Mouse (Mus musculus): ENCODE measurements around the gene Spns3. TPM values are rescaled to one million over a fixed set of nuclear protein-coding genes. Genes with fewer than 3 reads are reported as not detected.

Spns3 gene
- total RNA-seq (2021) = under 1 TPM; 0.25 to 0.27 TPM
- long read RNA-seq = 0 reads

DNA sequence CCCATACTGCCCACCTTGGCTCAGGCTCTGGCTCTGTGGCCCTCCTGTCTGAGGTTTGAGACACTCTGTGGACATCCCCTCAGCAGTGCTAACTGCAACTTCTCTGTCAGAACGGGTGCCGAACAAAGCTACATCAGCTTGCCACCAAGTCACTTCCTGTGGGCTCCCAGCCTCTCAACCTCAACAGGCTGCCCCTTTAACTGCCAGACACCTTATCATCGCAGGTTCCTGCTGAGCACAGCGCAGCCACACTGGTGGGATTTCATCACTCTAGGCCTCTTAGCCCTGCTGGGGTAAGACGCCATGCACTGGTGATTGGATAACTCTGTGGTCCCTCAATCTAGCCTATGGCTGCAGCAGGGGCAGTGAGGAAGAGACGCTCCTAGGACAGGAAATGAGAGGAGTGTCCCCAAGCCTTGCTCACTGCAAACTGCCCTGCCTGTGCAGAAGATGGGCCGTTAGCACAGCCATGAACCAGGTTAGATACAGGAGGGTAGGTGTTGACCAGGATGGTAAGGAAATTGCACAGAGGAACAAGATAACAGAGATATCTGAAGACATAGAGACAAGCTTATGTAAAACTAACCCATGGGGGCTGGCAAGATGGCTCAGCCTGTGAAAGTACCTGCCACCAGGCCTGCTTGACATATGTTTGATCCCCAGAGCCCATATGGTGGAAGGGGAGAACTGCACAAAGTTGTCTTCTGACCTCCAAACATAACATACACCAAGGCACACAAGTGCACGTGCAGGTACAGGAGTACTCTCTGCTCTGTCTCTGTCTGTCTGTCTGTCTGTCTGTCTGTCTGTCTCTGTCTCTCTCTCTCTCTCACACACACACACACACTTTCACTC lies at the start of gene Spns3:
TSS of gene Spns3 (minus strand) at position 373 of the 855 bp plus-strand sequence.
- DNase-seq (ENCODE audit: low spot score in 2 of 2) = no peak

DNA sequence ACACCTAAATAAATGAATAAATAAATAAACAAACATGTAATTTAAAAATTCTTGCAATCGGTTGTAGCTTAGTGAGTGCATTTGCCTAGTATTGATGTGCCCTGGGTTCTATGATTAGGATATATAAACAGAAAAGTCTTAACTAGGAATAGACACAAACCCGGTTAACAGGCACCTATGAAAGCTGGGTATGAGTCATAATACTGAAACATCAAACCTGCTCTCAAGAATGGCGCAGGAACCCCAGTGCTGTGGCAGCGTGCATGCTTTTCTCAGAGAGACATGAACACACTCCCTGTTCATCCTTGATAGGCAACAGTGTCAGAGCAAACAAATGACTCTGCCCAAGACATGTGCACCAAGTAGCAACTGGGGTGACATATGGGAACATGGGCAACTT lies 47.5 kb upstream of the Spns3 start:
- no peak for DNase-seq (ENCODE audit: low spot score in 2 of 2)

DNA sequence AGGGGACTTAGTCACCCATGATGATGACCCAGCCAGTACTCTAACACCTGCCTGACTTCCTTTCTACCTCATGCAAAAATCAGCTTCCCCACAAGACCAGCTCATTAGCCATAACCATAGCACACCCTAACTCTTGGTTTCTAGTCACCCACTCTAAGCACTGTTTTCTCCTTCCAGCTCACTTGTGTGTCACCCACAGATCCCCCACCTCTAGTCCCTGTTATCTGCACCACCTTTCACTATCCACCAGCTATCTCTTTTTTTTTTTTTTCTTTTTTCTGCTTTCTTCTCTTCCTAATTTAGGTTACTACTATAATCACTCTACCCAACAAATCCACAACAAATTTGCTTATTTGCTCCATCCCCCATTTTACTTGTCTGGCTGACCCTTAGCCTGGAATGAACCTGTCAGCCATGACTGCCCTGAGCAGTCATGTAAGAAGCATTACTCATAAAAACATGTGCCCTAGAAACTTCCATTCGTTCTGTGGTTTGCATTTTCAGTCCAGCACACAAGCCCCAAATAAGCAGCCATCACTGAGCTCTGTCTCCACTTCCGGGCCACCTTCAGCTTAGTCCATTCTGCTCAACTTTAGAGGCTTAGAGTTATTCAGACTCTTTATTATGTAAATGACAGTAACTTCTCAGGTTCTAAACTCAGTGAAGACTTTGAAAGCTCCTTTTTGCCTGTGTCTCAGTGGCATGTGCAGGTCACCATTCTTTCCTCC lies 44.9 kb upstream of the Spns3 start:
- DNase-seq (ENCODE audit: low spot score in 2 of 2) = no peak

DNA sequence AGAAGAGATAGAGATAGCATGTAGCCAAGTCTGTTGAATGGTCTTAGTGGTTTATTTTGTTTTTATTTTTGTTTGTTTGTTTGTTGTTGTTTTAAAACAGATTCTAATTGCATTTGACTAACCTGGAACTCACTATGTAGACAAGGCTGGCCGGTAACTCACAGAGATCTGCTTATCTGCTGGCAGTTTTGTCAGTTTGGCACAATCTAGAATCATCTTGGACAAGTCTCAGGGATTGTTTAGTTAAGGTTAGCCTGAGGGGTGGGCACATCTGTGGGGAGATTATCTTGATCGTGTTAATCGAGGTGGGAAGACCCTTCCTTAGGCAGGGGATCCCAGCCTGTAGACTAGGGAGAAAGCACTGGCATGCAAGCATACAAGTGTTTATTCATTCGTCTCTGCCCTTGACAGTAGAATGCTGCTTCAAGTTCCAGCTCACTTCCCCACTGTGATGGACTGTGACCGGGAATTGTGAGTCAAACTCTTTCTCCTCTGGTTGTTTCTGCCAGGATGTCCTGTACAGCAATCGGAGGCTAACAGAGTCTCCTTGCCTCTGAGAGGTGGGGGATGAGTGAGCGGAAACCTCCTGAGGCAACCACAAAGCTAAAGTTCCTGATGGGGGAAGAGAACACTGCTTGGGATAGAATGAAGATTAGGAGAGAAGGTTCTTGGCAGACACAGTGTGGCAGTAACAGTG lies 37.4 kb upstream of the Spns3 start:
- DNase-seq (ENCODE audit: low spot score in 2 of 2) = no peak

DNA sequence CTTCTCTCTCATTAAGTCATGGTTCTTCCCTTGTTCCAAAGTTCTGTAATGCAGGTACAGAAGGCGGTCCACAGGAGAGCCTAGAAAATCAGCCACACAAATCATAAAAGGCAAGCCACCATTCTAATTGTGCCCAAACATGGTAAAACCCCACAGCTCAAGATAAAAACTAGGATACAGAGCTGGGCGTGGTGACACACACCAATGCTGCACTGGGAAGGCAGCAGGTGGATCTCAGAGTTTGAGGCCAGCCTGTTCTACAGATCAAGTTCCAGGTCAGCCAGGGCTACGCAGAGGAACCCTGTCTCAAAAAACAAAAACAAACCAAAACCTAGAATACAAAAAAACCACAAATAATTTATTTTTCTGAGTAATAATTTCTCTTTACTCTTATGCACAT lies 36.3 kb upstream of the Spns3 start:
- DNase-seq (ENCODE audit: low spot score in 2 of 2) = no peak

DNA sequence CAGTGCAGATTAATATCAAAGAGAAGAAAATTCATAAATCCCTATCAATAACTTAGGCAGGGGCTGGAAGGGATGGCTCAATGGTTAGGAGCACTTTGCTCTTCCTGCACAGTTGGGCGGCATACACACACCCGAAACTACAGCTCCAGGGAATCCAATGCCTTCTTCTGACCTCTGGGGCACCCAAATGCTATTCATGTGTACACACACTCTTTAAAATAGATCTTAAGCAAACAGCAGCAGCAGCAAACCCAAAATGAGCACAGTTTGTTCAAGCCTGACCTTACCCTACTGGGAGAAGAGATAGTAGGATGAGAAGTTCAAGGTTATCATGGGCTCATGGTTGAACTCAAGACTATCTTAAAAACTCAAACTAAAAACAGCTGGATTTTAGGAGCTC lies 32.8 kb upstream of the Spns3 start:
- DNase-seq (ENCODE audit: low spot score in 2 of 2) = no peak

- no peak for DNase-seq (ENCODE audit: low spot score in 2 of 2)
Measured at GRCm38 (mm10) chr11:72582448-72582705, 32.1 kb upstream of the Spns3 start.

DNA sequence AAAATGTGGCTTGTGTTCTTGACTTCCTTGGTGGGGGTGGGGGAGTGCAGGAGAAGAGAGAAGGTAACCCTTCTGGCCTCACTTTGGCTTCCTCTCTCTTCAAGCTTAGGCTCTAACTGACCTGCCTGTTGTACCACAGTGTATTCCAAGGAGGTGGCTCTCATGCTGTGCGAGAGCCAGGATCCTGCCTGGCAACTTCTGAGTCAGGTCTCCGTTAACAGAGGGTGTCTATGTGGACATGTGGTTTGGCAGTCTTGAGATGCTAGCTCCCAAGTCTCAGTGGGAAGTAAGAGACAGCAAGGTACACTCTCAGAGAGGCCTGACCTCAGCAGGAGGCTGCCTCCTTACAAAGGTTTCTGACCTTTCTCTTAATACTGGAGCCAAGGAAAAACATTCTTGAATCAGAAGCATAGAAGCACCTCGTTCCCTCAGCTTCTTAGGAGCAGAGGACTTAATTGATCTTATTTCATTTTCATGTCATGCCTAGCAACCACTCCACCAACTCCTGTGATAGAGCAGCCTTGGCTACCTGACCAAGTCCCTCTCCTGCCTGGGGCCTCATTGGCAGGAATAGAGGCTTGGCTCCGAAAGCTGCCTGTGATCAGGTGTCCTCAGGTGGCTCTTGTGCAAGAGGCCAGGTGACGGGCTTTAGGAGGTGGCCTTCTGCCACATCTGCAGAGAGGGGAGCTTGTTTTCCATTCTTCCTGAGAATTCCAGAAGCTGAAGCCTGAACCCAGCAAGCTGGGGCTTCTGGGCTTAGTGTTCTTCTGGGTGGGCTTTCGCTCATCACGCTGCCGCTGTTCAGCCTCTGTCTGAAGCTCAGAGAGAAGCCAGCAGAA lies 31.5 kb upstream of the Spns3 start:
- DNase-seq (ENCODE audit: low spot score in 2 of 2) = no peak

DNA sequence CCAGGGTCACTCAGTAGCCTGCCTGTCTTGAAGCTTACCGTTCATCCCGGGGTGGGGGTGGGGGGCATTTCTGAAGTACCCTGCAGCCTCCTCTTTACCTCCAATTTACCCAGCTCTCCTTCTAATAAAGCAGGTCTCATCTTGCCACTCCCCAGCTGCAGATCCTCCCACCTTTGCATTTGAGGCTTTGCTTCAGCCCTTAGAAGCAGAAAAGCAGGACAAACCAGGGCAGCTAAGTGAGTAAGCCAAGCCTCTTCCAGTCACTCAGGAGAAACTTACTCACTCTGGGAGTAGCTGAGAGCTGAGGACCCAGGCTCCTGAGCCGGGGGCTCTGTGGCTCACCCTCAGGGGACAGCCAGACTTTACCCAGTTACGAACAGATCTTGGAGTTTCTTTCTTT lies 28.2 kb upstream of the Spns3 start:
- DNase-seq (ENCODE audit: low spot score in 2 of 2) = no peak

- DNase-seq (ENCODE audit: low spot score in 2 of 2) = peak in 1 of 2 experiments; percentile 38
Measured at GRCm38 (mm10) chr11:72576466-72577351, 26.4 kb upstream of the Spns3 start.

DNA sequence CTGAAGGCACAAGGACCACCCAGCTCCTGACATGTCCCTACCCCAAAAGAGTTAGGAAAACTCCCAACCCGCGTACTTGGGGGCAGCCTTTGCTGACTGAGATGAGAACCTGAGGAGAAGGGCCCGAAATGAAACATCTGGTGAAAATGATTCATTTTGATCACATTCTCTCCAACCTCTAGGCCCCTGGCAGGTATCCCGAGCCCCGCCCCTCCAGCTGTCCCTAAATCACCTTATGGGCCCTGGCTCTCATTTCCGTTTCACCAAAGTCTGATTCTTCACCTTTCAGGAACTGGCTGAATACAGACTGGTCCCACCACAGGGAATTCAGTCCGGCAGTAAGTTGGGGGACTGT lies 25.8 kb upstream of the Spns3 start:
- no peak for DNase-seq (ENCODE audit: low spot score in 2 of 2)

- DNase-seq (ENCODE audit: low spot score in 2 of 2) = peak in 1 of 2 experiments; percentile 34
Measured at GRCm38 (mm10) chr11:72573819-72574218, 23.5 kb upstream of the Spns3 start.

DNA sequence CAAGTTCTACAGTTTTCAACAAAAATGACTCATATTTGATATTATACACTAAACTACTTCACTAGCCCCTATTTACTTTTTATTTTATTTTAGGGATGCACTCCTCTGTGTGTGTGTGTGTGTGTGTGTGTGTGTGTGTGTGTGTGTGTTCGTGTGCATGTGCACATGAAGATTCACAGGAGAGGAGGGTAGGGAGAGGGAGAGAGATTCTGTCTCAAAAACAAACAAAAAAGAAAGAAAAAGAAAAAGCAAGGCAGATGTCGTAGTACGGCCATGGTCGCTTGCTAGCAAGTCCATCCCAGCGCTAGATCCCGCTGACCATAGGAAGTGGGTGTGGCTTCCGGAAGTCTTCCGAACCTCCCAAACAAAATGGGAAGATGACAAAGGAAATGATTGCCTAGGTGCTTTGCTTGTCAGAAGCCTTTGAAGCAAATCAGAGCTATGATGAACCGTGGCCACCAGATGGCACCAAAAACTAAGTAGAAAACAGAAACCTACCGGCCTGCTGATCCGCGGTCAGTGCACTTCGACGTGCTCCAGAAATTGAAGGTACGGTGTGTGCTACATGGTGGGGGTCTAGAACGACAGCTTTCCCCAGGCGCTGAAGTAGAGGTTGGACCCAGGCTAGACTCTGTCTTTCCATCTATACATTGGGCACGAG lies 20.1 kb upstream of the Spns3 start:
- peak; percentile 71 to 90 for DNase-seq (ENCODE audit: low spot score in 2 of 2)

DNA sequence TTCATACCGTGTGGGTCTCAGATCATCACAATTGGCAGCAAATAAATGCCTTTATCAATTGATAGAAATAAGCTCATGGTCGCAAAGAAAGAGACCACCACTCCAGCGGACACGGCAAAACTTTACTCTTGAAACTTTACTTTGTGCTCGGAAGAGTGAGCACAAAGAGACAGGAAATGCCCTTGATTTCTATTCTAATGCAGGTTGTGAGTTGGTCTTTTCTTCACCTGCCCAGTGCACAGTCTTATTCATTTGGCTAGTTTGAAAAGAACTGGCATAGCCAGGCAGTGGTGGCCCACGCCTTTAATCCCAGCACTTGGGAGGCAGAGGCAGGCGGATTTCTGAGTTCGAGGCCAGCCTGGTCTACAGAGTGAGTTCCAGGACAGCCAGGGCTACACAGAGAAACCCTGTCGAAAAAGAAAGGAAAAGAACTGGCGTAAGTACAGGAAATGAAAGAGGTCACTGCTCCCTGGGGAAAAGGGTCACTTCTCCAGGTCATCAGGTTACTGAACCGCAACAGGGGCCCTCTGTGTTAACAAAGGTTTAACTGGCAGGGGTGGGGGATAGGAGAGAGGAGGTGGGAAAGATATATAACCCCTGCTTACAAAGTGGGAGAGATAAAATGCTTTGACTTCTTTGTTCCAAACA lies 19.5 kb upstream of the Spns3 start:
- DNase-seq (ENCODE audit: low spot score in 2 of 2) = no peak

GRCm38 (mm10) chr11:72569051-72569450 lies 18.7 kb upstream of the Spns3 start:
- no peak for DNase-seq (ENCODE audit: low spot score in 2 of 2)

GRCm38 (mm10) chr11:72566816-72567338 lies 16.6 kb upstream of the Spns3 start:
- DNase-seq (ENCODE audit: low spot score in 2 of 2) = peak; percentile 76 to 90

DNA sequence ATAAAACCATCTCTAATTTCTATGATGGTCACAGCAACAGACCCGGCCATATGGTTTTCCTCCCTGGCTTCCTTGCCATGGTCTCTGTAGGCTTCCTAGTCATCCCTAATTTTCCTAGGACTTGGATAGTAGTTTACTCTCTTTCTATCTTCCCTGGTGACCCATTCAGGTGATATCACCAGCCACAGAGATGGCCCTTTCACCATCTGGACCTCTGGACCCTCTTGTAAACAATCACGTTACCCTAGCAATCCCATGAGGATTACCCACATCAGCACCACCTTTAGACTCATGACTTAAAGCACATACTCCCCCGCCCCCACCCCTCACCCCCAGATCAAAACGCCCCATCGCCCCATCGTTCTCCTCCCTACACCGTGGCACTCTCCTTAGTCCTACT lies 16.0 kb upstream of the Spns3 start:
- no peak for DNase-seq (ENCODE audit: low spot score in 2 of 2)

DNA sequence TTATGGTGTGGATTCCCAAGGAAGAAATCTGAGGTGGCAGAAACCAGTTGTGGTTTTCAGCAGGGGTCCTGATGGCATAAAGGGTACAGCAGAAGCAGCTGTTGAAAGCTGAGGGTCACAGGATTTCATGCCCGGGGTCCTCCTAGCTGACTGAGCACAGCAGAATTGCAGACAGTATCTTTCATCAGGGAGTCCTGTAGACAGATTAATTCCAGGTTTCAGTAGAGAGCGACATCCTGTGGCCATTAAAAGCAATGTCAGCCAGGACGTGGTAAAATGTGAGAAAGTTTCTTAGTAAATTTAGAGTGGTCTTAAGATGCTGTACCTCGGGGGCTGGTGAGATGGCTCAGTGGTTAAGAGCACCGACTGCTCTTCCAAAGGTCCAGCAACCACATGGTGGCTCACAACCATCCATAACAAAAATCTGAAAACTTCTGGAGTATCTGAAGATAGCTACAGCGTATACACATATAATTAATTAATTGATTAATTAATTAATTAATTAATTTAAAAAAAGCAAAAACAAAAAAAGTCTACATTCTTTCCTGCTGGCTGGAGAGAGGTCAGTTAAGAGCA lies 14.0 kb upstream of the Spns3 start:
- DNase-seq (ENCODE audit: low spot score in 2 of 2) = peak in 1 of 2 experiments; percentile 76

- DNase-seq (ENCODE audit: low spot score in 2 of 2) = no peak
Measured at GRCm38 (mm10) chr11:72560661-72561060, 10.4 kb upstream of the Spns3 start.

All from layer of hippocampus, adult 18-20 months (tissue).